Mouse (Mus musculus): Measurements from ENCODE around the gene Mvd.

Gene Mvd

DNA sequence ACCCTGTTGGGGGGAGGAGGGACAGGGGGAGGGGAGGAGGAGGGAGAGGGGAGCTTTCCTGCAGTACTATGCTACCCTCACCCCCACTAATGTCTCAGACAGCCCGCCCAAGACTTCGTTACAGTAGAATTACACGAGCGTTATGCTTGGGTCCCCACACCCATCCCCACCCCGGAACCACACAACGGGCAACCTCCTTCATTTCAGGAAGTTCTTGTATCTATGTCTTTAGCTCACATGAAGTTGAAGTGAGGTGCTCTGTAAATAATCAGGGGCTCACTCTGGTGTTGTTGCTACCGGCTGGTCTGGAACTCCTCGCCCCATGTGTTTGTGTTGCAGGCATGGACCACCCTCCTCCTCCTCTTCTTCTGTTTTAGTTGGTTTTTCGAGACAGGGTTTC, 15.1 kb downstream of the Mvd start:
- DNase-seq (ENCODE audit: low read depth, low spot score) = no peak

DNA sequence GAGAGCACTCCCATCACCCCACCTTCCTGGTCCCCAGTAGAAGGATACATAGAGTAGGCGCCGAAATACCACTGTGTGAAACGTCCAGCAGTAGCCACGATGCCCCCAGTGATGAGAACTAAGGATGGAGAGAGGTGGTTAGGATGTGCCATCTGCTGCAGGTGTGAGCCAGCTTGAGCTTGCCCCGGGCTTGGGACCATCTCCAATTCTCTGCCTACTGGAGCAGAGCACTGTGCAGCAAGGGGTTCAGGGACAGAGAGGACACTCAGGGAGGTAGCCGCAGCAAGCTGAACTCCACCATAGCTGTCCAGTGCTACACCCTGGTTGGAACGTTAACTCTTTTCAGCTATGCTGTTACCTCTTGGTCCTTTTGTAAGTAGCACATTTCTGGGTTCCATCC, 15.6 kb downstream of the Mvd start:
- no peak for DNase-seq (ENCODE audit: low read depth, low spot score)

DNA sequence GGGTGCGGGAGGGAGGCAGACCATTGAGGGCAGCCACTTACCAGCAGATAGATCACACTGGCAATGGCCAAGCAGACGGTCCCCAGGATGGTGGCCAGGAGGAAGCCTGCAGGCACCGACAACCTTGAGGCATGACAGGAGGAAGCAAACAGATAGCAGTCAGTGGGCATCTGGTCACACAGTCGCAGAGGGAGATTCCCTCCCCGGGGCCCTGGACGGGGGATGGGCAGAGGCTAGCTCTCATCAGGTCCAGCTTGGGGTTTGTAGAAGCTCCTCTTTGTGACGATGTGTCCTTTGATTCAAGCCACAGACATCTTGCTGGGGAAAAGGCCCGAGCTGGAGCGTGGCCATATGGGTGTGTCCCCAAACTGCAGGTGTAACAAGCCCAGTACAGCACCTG, 17.1 kb downstream of the Mvd start:
- DNase-seq (ENCODE audit: low read depth, low spot score) = no peak

DNA sequence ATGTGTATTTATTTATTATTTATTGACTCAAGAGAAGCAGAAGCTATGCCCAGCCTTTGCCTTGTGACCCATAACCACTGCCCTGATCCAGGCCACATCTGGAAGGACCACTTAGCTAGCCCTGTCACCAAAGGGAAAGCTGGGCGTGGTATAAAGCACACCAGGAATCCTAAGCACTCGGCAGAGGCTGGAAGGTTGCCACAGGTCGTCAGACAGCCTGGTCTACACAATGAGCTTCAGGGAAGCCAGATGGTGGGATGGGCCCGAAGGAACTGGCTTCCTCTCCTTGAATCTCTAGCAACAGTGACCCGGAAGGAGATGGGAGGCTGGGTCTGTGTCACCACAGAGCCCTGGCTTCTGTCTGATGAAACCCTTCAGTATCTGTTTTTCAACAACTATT, 19.6 kb downstream of the Mvd start:
- DNase-seq (ENCODE audit: low read depth, low spot score) = no peak

DNA sequence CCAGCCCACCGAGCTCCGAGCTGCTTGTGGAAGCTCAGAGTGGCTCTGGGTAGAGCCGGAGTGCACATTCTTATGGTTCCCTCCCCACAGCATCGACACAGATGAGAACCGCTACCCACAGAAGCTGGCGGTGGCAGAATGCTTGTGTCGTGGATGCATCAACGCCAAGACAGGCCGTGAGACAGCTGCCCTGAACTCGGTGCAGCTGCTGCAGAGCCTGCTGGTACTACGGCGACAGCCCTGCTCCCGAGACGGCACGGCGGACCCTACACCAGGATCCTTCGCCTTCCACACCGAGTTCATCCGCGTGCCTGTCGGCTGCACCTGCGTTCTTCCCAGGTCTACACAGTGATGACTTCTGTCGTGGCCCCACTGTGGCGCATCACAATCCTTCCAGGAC, 20.0 kb downstream of the Mvd start:
- DNase-seq (ENCODE audit: low read depth, low spot score) = no peak

DNA sequence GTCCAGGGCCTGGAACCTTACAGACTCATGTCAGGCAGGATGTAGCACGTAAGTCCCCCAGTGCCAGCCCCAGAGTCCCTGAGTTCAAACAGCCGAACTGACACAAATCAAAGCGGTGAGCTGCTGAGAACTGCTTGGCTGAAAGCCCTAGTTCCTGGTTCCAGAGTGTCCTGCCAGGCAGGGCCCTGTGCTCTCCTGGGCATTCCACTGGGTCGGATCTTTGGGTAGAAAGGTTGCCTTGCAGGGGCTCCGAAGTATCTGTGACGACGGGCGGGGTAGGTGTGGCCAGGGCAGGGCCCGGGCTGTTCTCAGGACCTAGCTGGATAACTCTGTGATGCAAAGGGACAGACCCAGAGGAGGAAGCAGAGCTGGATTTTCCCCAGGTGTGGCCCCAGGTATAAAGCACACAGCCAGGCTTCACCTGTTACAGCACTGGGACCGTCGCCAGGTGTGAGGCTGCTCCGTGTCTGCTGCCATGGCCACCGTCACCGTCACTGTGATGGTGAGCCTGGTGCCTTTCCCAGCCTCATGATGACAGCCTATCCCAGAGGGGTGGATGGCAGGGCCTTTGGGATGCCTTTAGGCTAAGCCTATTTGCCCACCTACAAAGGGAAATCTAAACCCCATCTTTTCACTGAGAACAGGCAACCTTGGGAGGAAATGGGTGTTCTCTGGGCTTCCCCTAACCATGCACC, 21.7 kb downstream of the Mvd start, which contains the start of gene Il17c:
Gene Il17c, plus strand, starts transcription at position 645 of the 695 bp plus-strand sequence.
- no peak for DNase-seq (ENCODE audit: low read depth, low spot score)

DNA sequence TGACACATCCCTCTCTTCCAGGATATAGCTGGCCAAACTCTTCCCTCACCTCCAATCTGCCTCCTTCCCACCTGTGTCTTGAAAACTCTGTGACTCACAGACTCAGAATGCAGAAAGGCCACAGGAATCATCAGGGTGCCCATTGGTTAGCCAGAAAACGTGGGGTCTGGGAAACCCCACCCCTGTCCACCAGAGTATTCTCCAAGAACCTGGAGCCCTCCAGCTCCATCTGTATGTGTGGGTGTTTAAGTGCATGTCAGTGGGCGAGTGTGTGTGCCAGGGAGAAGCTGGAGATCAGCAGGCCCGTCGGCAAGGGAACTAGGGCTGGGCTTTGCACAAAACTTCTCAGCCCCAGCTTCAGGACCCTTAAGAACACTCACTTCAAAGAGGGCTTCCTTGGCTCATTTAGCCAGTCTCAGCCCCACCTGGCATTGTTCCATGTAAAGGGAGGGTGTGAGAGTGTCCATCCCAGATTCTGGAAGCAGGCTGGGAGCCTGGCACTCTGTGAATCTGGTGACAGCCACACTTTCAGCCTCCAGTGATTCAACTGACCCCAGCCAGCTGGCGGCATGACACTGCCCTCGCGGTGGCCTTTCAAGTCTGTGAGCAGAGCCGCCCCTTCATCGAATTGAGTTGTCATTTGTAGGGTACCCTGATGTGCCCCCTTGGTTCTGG, 23.2 kb downstream of the Mvd start:
- DNase-seq (ENCODE audit: low read depth, low spot score) = no peak

DNA sequence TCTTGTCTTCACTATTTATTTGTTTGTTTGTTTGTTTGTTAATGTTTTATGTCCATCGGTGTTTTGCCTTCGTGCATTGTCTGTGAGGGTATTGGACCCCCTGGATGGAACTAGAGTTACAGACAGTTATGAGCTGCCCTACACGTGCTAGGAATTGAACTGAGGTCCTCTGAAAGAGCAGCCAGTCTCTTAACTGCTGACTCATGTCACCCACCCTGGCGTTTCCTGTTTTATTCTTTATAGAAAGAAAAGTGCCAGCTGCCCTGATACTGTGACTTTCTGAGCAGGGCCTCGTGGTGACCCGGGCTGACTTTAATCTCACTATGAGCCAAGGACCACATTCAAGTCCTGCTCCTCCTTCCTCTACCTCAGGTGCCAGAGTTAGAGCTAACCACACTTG, 27.7 kb downstream of the Mvd start:
- no peak for DNase-seq (ENCODE audit: low read depth, low spot score)

DNA sequence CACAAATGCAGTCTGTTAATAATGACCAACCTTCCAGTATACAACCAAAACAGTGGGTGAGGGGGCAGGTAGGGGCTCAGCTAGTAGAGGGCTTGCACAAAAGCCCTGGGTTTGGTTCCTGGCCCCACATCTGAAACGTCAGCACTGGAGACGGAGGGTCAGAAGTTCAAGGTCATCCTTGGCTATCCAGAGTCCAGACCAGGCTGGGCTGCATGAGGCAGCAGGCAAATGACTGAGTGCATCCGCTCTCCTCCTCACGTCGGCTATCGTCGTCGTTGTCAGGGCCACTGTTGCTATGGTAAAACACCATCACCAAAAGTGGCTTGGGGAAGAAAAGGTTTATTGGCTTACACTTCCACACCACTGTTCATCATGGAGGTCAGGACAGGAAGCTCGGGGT, 28.9 kb downstream of the Mvd start:
- DNase-seq (ENCODE audit: low read depth, low spot score) = no peak

DNA sequence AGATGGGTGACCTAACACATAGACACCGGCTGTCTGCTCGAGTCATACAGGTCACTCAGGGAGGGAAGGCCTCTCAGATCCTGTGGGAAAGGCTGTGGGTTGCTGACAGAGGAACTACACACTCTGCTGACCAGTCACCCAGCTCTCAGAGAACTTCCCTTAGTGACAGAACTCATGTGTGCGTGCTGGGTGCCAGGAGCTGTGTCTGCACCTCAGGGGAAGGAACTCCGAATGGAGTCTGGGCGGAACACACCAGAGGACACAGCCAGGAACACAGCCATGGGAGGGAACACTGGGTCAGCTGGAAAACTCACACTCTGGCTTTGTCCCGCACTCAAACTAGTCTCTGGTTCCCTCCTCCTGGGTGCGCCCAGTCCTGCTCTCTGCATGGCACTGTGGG, 35.5 kb downstream of the Mvd start:
- DNase-seq (ENCODE audit: low read depth, low spot score) = no peak

DNA sequence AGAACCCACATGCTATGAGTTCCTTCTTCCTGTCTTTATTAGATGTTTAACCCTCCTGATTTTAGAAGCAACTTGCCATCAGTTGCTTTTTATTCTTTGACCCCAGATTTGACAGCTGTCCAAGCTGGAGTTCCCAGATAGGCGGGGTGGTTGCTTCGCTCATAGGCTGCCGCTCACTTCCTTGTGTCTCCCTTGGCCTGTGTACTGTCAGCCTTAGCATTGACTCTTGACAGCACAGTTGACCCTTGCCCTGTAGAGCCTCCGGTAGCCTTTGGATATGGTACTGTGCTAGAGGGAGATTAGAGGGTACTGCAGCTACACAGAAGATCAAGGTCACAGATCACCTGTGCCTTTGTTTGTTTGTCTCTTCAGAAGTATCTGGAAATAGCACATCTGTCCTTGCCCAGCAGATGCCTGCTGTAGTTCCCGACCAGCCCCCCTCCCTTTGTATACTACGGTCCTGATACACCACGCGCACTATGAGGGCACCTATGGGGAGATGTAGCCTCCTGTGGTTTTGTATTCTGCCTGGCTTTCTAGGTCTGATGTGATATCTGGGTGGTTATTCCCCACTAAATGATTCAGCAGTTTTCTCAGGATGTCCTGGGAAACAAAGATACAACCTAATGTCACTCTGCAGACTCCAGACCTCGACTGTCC, 37.9 kb downstream of the Mvd start:
- no peak for DNase-seq (ENCODE audit: low read depth, low spot score)

DNA sequence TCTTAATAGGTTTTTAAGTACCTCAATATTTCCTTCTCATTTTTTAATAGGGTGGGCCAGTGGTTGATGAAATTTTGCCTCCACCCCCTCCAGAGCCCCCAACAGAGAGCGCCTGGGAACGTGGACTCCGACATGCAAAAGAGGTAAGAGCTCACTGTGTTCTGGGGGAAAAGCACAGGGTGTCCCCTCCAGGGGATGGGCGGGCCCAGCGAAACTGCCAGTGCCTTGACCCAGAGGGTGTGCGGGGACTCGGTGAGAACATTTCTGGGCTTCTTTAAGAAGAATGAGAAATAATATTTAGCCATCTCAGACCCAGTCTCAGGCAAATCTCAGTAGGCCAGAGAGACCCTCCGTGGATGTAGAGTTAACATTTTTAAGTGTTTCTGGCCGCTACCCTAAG, 45.0 kb downstream of the Mvd start:
- no peak for DNase-seq (ENCODE audit: low read depth, low spot score)

DNA sequence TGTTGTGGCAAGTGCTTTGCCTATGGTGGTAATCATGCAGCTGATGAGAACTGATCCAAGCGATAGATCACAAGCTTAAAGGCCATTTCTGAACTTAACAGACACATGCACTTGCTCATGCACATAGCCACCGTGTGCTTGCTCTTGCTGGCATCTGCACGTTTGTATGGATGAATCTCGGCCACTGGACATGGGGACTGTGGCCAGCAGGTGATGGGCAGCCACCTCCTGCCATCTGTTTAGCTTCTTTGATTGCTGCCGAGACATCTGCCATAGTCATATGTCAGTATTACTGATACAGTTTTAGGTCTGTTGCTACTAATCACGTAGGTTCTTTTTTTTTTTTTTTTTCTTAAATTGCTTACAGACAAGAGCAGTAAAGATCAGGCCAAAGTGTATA, 47.9 kb downstream of the Mvd start:
- no peak for DNase-seq (ENCODE audit: low read depth, low spot score)

DNA sequence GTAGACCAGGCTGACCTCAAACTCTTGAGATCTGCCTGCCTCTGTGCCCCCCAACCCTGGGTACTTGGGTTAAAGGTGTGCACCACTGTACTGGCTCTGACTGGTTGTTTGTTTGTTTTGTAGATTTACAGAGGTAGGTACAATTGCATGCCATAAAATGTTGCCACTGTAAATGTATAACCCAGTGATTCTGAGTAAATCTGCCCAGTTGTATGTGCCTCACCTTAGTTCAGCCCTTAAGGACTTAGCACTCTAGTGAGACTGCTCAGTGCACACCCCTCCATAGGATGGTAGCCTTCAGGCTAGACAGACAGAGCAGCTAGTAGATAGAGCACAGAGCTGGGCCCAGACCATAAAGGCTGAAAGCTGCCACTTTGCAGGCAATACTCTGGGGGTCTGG, 49.5 kb downstream of the Mvd start:
- DNase-seq (ENCODE audit: low read depth, low spot score) = no peak

DNA sequence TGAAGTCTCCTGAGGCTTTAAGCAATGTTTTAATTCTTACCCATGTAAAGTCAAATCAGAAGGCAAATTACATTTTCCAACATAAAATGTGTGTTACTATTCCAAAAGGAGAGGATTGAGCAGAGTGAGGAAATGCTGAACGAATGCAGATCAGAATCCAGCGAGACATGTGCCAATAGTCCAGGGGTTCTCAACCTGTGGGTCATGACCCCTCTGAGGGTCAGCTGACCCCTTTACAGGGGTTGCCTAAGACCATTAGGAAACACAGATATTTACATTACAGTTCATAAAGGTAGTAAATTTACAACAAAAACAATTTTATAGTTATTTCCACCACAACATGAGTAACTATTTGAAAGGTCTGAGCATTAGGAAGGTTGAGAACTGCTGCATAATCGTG, 52.5 kb downstream of the Mvd start:
- no peak for DNase-seq (ENCODE audit: low read depth, low spot score)

DNA sequence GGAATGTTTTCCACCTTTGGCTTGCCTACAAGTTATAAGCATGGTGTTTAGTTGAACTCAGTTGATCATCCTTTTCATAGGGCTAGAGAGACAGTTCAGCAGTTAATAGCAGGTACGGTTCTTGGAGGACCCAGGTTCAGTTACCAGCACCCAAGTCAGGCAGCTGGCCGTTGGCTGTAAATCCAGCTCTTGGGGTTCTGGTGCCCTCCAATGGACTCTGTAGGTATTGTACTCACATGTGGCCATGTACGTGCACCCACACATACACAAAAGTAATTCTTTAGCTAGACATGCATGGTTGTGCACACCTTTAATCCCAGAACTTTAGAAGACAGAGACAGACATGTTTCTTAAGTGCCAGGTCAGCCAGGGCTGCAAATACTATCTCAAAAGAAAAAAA, 53.9 kb downstream of the Mvd start:
- no peak for DNase-seq (ENCODE audit: low read depth, low spot score)

Data from CD4-positive helper T cell, adult 2 months (primary cell).